Mouse (Mus musculus) heart, embryonic 10.5 days (tissue): ENCODE data around the gene Prkn. TPM values are rescaled to one million over a fixed set of nuclear protein-coding genes. Genes with fewer than 3 reads are reported as not detected.

Source experiments
- DNase-seq: peaks from one replicate; pipeline ENCODE4 v3.0.0-alpha.2; 2017; ENCODE audit warnings: low spot score
- H3K27ac ChIP-seq: fragments of 300-500 bp; sonication (generic); 2 replicates; pipeline ENCODE4 v1.5.1; 2016; ENCODE audit warnings: mild to moderate bottlenecking
- H3K27me3 ChIP-seq: fragments of 300-500 bp; sonication (generic); 2 replicates; pipeline ENCODE4 v1.6.1; 2016; ENCODE audit warnings: mild to moderate bottlenecking; ENCODE audit not compliant: poor library complexity, insufficient read depth, severe bottlenecking
- H3K36me3 ChIP-seq: fragments of 300-500 bp; sonication (generic); 2 replicates; pipeline ENCODE4 v1.6.1; 2016; ENCODE audit warnings: mild to moderate bottlenecking, moderate library complexity
- H3K4me1 ChIP-seq: fragments of 300-500 bp; sonication (generic); 2 replicates; pipeline ENCODE4 v1.6.1; 2016; ENCODE audit warnings: mild to moderate bottlenecking
- H3K4me3 ChIP-seq: fragments of 300-500 bp; sonication (generic); 2 replicates; pipeline ENCODE4 v1.5.1; 2016; ENCODE audit warnings: mild to moderate bottlenecking, moderate library complexity
- H3K9me3 ChIP-seq: fragments of 300-500 bp; sonication (generic); 2 replicates; pipeline ENCODE4 v1.6.1; 2016; ENCODE audit warnings: mild to moderate bottlenecking, moderate library complexity
- WGBS: fragments of 180-500 bp; shearing (Covaris S2); methylation state at CpG from one replicate; pipeline ENCODE4 v1.1.7; 2016; 5-methylcytosine and 5-hydroxymethylcytosine counted together
- polyA plus RNA-seq: library from polyadenylated mRNA; unstranded; fragments of >200 nt; fragmentation: Nextera tagmentation; extraction: Ambion mirVana; gene quantifications from 2 replicates; pipeline ENCODE4 v1.2.1, GENCODE M21; 2016

Prkn gene
- polyA plus RNA-seq, 1 experiment from 2014 or later: 1.0 TPM

DNA sequence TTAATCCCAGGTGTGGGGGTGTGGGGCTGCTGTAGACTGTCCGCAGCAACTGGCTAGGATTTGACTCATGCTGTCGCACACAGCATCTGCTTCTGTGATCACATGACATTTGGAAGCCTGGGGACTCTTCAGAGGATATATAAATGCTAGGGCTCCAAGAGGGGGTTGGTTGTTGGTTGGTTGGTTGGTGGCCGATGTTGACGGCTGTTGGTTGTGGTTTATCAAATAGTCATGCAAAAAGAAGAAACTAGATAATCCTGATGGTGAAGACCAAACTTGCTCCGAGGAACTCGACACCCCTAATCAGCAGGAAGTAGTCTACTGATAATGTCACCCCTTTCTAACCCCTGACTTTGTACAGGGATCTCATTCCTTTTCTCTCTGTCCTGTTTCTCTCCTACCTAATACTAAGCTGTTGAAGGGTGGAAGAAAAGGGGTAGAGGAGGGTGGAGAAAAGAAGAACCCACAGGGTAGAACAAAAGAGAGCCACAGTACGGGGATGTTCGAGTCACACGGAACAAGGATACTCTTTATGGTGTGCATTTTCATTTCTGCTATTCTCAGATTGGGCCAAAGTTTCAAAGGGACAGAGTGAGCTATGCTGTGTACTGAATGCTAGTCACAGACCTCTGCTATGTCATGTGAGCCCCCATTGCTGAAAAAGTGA, 948.2 kb downstream of the Prkn start:
- no peaks in the 10 kb centered on the region for H3K27me3 ChIP-seq
- WGBS: 59% methylated on average over 9 of the region's 9 CpGs
- DNase-seq: no peak
- H3K36me3 ChIP-seq: no peaks in the 10 kb centered on the region
- H3K9me3 ChIP-seq: no peaks in the 10 kb centered on the region
- H3K27ac ChIP-seq: no peak overlapping the region
- H3K4me1 ChIP-seq: no peaks in the 10 kb centered on the region
- no peak overlapping the region for H3K4me3 ChIP-seq

DNA sequence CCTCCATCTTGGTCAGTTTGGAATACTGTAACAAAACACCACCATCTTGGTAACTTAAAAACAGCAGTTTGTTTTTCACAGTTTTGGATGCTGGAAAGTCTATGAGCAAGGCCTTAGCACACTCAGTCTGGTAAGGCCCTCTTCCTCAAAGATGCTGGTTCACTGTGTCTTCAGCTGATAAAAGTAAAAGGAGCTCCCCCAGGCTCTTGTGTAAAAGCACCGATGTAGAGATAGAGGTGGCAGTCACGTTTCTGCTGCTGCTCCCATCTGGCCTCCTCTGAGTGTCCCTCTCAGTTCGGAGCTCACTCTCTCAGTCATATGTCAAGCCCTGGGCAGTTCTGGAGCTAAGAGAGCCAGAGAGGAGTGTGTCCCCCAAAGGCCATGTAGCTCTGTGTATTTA, 955.8 kb downstream of the Prkn start:
- WGBS: 62% methylated on average over 3 of the region's 3 CpGs
- H3K27ac ChIP-seq: no peak overlapping the region
- no peaks in the 10 kb centered on the region for H3K4me1 ChIP-seq
- H3K9me3 ChIP-seq: no peaks in the 10 kb centered on the region
- H3K27me3 ChIP-seq: no peaks in the 10 kb centered on the region
- no peak overlapping the region for H3K4me3 ChIP-seq
- no peaks in the 10 kb centered on the region for H3K36me3 ChIP-seq
- no peak for DNase-seq

DNA sequence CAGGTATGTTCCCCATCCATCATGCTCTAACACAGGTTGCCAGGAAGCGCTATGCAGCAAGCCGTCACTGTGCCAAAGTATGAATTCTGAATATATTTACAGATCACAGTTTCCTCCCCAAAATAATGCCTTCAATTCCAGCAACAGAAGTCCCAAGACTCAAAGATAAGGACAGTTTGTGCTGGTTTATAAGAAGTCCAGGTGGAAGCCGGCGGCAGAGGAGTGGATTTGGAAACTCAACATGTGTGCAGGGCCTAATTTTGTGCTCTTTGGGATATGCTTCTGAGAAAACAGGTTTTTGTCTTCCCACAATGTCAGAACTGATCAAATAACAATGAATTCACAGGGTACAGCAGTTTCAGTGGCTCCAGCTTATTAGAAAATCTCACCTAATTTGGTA, 961.0 kb downstream of the Prkn start:
- H3K4me1 ChIP-seq: no peaks in the 10 kb centered on the region
- WGBS: 90% methylated on average over 4 of the region's 4 CpGs
- no peak overlapping the region for H3K27ac ChIP-seq
- H3K36me3 ChIP-seq: no peaks in the 10 kb centered on the region
- no peaks in the 10 kb centered on the region for H3K27me3 ChIP-seq
- no peak overlapping the region for H3K4me3 ChIP-seq
- no peak for DNase-seq
- H3K9me3 ChIP-seq: no peaks in the 10 kb centered on the region

DNA sequence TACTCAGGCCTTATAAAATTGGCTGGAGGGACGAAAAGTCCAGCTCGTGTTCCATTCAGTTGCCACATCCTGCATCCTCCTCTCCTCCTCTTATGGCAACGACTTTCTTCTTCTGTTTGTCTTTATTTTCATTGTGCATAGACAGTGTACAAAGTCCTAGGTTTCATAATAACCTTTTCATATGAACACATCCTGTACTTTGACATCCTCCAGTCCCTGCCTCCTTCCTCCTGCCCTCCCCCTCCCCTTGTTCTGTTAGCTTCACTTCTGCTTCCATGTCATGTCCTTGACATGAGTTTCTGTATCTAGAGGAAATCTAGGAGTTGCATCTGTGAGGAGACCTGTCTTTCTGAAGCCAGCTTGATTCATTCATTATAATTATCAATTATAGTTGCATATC, 967.1 kb downstream of the Prkn start:
- no peak overlapping the region for H3K4me3 ChIP-seq
- no peaks in the 10 kb centered on the region for H3K4me1 ChIP-seq
- 84% methylated on average over 3 of the region's 3 CpGs for WGBS
- H3K27ac ChIP-seq: no peak overlapping the region
- DNase-seq: no peak
- no peaks in the 10 kb centered on the region for H3K9me3 ChIP-seq
- no peaks in the 10 kb centered on the region for H3K36me3 ChIP-seq
- H3K27me3 ChIP-seq: no peaks in the 10 kb centered on the region

DNA sequence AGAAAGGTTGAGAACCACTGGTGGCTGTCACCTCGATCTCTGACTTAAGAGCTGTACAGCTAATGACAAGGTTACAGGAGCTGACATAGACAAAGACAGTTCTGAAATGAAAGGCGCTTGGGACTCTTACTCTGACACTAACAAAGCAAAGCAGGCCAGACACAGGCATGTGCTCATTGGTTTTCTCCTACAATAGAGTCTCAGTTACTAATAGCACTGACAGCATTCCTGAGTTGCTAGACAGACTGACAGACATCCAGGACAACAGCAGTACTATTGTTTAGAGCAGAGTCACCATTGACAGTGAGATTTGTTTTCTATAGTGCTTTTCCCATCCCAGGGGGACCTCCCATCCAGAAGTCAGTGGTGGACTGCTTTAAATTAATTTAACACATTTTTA, 977.7 kb downstream of the Prkn start:
- Histone ChIP-seq H3K27me3 (peaks cover 3% of the 10 kb centered on the region; the same call in 1 of the 2 replicates), H3K36me3 (no peaks in the 10 kb centered on the region), H3K27ac (no peak overlapping the region), H3K4me1 (no peaks in the 10 kb centered on the region), H3K9me3 (peaks cover 4% of the 10 kb centered on the region; the same call in 1 of the 2 replicates), H3K4me3 (no peak overlapping the region)
- WGBS: 62% methylated on average over 2 of the region's 2 CpGs
- DNase-seq: no peak

DNA sequence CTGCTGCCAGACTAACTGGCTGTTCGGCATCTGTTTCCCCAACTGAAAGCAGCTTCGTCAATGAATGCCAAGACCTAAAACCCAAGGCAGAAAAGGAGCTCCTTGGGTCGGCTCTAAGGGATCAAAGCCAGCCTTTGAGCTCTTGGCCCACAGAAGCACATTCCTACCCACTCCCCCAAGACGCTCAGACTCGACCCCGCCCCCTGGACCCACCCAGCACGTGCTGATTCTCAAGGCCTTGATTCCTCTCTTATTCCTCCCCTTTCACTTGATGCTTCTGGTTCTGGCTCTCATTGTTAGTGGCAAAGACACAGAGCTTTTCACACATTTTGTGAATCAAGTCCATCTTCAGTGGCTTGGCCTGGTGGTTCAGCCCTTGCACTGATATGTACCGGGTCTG, 979.3 kb downstream of the Prkn start:
- H3K4me1 ChIP-seq: no peaks in the 10 kb centered on the region
- 61% methylated on average over 8 of the region's 8 CpGs for WGBS

DNA sequence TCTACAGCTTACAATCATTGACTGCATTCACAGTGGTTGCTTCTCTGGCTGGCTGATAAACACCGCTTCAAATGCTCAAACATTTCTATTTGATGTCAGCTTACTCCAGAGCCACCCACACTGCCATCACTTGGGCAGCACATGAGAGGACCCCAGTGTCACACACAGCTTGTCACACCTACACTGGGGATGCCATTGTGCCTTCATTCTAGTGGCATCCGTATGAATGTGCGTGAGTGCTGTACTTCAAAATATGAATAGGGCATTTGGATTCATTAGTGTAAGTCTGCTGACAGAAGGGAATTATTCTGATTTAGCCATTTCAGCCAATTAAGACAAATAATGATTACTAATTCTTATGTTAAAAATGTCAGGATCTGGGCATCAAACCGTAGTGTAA, 980.6 kb downstream of the Prkn start:
- H3K27me3 ChIP-seq: peaks cover 3% of the 10 kb centered on the region; the same call in 1 of the 2 replicates
- H3K4me1 ChIP-seq: no peaks in the 10 kb centered on the region
- peaks cover 4% of the 10 kb centered on the region; the same call in 1 of the 2 replicates for H3K9me3 ChIP-seq
- H3K4me3 ChIP-seq: no peak overlapping the region
- H3K36me3 ChIP-seq: no peaks in the 10 kb centered on the region
- H3K27ac ChIP-seq: no peak overlapping the region
- DNase-seq: no peak
- WGBS: 86% methylated on average over 4 of the region's 4 CpGs

More for the DNA sequence above, 979.3 kb downstream of the Prkn start:
- no peak for DNase-seq
- H3K4me3 ChIP-seq: no peak overlapping the region
- no peaks in the 10 kb centered on the region for H3K36me3 ChIP-seq
- H3K9me3 ChIP-seq: peaks cover 4% of the 10 kb centered on the region; the same call in 1 of the 2 replicates
- peaks cover 3% of the 10 kb centered on the region; the same call in 1 of the 2 replicates for H3K27me3 ChIP-seq
- H3K27ac ChIP-seq: no peak overlapping the region

DNA sequence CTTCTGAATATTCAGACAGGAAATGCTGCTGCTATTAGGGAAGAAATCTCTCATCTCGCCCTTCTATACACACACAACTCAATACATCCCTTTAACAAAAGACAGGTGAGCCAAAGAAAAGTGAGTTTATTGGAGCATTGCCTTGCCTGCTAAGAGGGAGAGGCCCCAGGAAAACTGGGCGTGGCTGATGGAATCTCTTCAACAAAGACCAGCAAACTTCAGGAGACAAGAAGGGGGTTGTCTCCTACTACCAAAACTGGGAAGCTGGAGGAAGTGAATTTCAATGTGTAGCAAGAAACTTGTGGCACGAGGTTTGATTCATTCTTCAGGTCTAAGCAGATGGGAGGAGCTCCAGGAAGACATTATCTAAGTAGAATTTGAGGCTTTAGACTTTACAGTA, 989.3 kb downstream of the Prkn start:
- Histone ChIP-seq H3K27ac (no peak overlapping the region), H3K27me3 (no peaks in the 10 kb centered on the region), H3K9me3 (no peaks in the 10 kb centered on the region), H3K4me3 (no peak overlapping the region), H3K4me1 (no peaks in the 10 kb centered on the region), H3K36me3 (no peaks in the 10 kb centered on the region)
- no peak for DNase-seq
- WGBS: 56% methylated on average over 3 of the region's 3 CpGs

DNA sequence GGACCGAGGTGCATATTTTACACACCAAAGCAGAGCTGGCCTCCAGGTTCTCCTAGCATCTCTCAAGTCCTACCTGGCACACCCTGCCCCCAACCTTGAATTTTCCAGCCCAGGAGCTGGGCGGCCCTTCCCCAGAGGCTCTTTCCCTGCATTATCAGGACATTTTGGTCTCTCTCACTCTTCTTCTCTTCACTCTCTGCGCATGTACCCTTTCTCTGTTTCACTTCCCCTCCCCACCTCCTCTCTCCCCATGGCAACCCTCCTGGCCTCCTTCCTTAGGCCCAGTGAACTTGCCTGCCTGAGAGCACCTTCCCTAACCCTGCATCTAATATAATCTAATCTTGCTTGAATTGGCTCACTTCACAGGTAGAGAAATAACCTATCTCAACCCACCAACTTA, 996.9 kb downstream of the Prkn start:
- Histone ChIP-seq H3K4me1 (no peaks in the 10 kb centered on the region), H3K9me3 (no peaks in the 10 kb centered on the region), H3K27me3 (no peaks in the 10 kb centered on the region), H3K27ac (no peak overlapping the region), H3K36me3 (no peaks in the 10 kb centered on the region), H3K4me3 (no peak overlapping the region)
- 77% methylated on average over 3 of the region's 3 CpGs for WGBS
- DNase-seq: no peak

DNA sequence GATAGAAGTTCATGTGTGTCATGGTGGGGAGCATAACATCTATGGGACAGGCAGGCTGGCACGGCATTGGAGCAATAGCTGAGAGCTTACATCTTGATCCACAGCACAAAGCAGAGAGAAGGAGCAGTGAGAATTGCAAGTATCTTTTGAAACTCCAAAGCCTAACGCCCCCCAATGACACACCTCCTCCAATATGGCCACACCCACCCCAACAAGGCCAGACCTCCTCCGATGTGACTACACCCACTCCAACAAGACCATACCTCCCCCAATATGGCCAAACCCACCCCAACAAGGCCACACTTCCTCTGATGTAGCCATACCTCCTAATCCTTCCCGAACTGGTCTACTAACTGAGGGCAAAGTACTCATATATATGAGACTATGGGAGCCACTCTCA, 1004.3 kb downstream of the Prkn start:
- H3K36me3 ChIP-seq: no peaks in the 10 kb centered on the region
- no peaks in the 10 kb centered on the region for H3K27me3 ChIP-seq
- WGBS: 81% methylated on average over 4 of the region's 4 CpGs
- no peak overlapping the region for H3K4me3 ChIP-seq
- no peaks in the 10 kb centered on the region for H3K9me3 ChIP-seq
- no peaks in the 10 kb centered on the region for H3K4me1 ChIP-seq
- peak; percentile 60 for DNase-seq
- H3K27ac ChIP-seq: no peak overlapping the region

DNA sequence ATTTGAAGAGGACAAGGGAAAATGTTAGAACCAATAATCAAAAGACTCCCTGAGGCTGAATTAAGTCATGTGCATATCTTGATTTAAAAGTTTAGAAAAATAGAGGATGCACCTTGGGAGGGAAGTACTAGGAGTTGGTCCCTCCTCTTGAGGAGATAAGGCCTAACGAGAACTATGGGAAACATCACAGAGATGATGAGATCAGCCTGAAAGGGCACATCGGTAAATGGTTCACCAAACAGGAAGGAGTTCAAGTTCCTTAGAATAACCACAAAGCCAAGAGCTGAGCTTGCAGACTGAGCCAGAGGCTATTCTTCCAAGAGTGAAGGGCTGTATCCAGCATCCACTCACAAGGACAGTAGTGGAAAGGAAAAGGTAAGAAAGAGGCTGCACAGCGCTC, 1004.8 kb downstream of the Prkn start:
- 70% methylated on average over 3 of the region's 3 CpGs for WGBS
- Histone ChIP-seq H3K36me3 (no peaks in the 10 kb centered on the region), H3K27ac (no peak overlapping the region), H3K27me3 (no peaks in the 10 kb centered on the region), H3K4me1 (no peaks in the 10 kb centered on the region), H3K9me3 (no peaks in the 10 kb centered on the region), H3K4me3 (no peak overlapping the region)
- DNase-seq: no peak

DNA sequence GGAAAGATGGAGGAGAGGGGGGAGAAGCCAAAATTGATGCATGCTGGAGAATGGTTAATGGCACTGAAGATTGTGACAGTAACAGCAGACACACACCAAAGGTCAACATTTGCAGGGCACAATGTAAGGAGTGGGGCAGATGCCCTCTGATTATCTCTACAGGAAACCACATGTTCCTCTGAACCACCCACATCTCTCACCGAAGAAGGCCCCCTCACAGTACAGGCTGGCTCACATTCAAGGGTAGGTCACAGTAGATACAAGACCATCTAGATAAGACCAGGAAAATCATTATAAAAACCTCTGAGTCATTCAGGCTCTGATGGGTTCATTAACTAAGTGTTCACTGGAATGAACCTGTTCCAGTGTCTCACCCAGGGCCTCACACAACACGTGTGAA, 1005.3 kb downstream of the Prkn start:
- no peak for DNase-seq
- Histone ChIP-seq H3K4me1 (no peaks in the 10 kb centered on the region), H3K9me3 (no peaks in the 10 kb centered on the region), H3K27me3 (no peaks in the 10 kb centered on the region), H3K27ac (no peak overlapping the region), H3K36me3 (no peaks in the 10 kb centered on the region), H3K4me3 (no peak overlapping the region)
- 73% methylated on average over 2 of the region's 2 CpGs for WGBS

DNA sequence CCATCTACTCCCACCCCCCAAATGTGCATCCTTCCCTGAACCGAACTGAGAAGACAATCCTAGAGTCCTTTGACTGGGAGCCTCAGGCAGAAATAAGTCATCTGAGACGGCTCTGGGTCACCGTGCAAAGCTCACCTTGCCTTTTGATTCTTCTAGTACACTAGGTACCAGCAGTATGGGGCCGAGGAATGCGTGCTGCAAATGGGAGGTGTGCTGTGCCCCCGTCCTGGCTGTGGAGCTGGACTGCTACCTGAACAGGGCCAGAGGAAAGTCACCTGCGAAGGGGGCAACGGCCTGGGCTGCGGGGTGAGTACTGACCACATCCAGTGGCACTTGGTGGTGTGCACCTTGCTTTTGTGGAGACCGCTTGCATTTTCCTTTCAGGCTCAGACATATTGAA, 1014.4 kb downstream of the Prkn start:
- no peak overlapping the region for H3K27ac ChIP-seq
- no peaks in the 10 kb centered on the region for H3K4me1 ChIP-seq
- no peaks in the 10 kb centered on the region for H3K36me3 ChIP-seq
- H3K27me3 ChIP-seq: no peaks in the 10 kb centered on the region
- DNase-seq: peak; percentile 24
- whole genome bisulfite sequencing: 83% methylated on average over 10 of the region's 10 CpGs
- no peaks in the 10 kb centered on the region for H3K9me3 ChIP-seq
- no peak overlapping the region for H3K4me3 ChIP-seq

DNA sequence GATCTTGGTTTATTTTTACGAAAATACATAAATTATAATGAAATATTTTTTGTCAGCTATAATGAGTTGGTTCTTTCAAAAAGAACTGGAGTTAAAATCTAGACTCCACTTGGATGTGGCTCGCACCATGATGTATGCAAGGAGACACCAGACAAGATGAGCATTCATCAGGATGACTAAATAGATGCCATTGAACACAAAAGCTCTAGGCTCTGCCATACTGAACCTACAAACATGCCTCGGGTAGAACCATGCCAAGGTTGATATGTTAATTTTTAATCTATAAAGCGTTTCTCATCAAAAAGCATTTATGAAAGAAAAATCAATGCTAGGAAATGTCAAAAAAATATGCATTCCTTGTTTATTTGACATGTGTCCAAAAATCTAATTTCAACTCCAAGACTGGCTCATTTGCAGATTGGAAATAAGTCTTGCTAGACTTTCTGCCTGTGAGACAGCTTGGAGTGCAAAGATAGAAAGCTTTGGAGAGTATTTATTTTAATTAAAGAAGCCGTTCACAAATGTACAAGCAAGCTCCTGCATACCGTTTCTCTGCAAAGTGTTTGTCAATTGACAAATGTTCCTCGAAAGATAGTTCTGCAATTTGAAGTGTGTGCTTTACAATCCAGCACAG, 1018.7 kb downstream of the Prkn start:
- H3K27ac ChIP-seq: no peak overlapping the region
- no peaks in the 10 kb centered on the region for H3K9me3 ChIP-seq
- no peak overlapping the region for H3K4me3 ChIP-seq
- H3K36me3 ChIP-seq: no peaks in the 10 kb centered on the region
- 82% methylated on average over 7 of the region's 7 CpGs for WGBS
- H3K4me1 ChIP-seq: no peaks in the 10 kb centered on the region
- no peak for DNase-seq
- no peaks in the 10 kb centered on the region for H3K27me3 ChIP-seq
